Mouse (Mus musculus) G1E-ER4 (cell line): ENCODE results near the gene Creb3. TPM values are rescaled to one million over a fixed set of nuclear protein-coding genes. Genes with fewer than 3 reads are reported as not detected.

Source experiments
- GATA1 ChIP-seq: IDR thresholded peaks from one replicate; pipeline ENCODE4 v1.8.0; 2012; ENCODE audit warnings: low read length, inconsistent platforms
- polyA plus RNA-seq: library from polyadenylated mRNA; stranded (reverse); fragments of >175 nt; gene quantifications from 2 replicates; pipeline ENCODE4 v1.2.3, GENCODE M21; 2012

Creb3 gene
- 1.6 and 2.6 TPM in 2 replicates for polyA plus RNA-seq

GRCm38 (mm10) chr4:43561997-43562768 lies at the start of gene Creb3, which contains the start of gene Tln1:
TSS of gene Creb3 (plus strand) at chr4:43562332.
TSS of gene Tln1 (minus strand) at chr4:43562691.
- no peak for TF ChIP-seq GATA1

- TF ChIP-seq GATA1: no peak
Measured at GRCm38 (mm10) chr4:43512653-43513052, 49.5 kb upstream of the Creb3 start.

- TF ChIP-seq GATA1: no peak
Measured at GRCm38 (mm10) chr4:43513300-43513699, 48.8 kb upstream of the Creb3 start.

- no peak for TF ChIP-seq GATA1
Measured at GRCm38 (mm10) chr4:43513791-43514190, 48.3 kb upstream of the Creb3 start.

- TF ChIP-seq GATA1: no peak
Measured at GRCm38 (mm10) chr4:43515764-43516708, 46.1 kb upstream of the Creb3 start.

GRCm38 (mm10) chr4:43519551-43519950 lies 42.6 kb upstream of the Creb3 start:
- no peak for TF ChIP-seq GATA1

GRCm38 (mm10) chr4:43519956-43520355 lies 42.2 kb upstream of the Creb3 start:
- TF ChIP-seq GATA1: no peak

- no peak for TF ChIP-seq GATA1
Measured at GRCm38 (mm10) chr4:43527880-43528279, 34.3 kb upstream of the Creb3 start.

- TF ChIP-seq GATA1: no peak
Measured at GRCm38 (mm10) chr4:43528487-43528886, 33.6 kb upstream of the Creb3 start.

- TF ChIP-seq GATA1: no peak
Measured at GRCm38 (mm10) chr4:43530081-43530501, 32.0 kb upstream of the Creb3 start.

- no peak for TF ChIP-seq GATA1
Measured at GRCm38 (mm10) chr4:43530581-43530980, 31.6 kb upstream of the Creb3 start.

- TF ChIP-seq GATA1: no peak
Measured at GRCm38 (mm10) chr4:43533270-43533669, 28.9 kb upstream of the Creb3 start.

GRCm38 (mm10) chr4:43535628-43536027 lies 26.5 kb upstream of the Creb3 start:
- TF ChIP-seq GATA1: no peak

GRCm38 (mm10) chr4:43536031-43536430 lies 26.1 kb upstream of the Creb3 start:
- no peak for TF ChIP-seq GATA1

- TF ChIP-seq GATA1: no peak
Measured at GRCm38 (mm10) chr4:43542044-43542443, 20.1 kb upstream of the Creb3 start.

GRCm38 (mm10) chr4:43546375-43547047 lies 15.6 kb upstream of the Creb3 start:
- TF ChIP-seq GATA1: no peak
